Mouse (Mus musculus): Measurements from ENCODE around the gene Dlk2.

GRCm38 (mm10) chr17:46262201-46262694 is 35.0 kb upstream of the Dlk2 start:
- TF ChIP-seq POLR2A (IDR thresholded peaks at IDR 0.05; ENCODE audit: control insufficient read depth, low read depth, low read length) (no peak), CTCF (IDR thresholded peaks at IDR 0.05; ENCODE audit: control insufficient read depth, insufficient read depth, insufficient replicate concordance, low read depth, low read length) (no peak)

Measured in testis, adult 2 months (tissue).